In genomic region chr5:15674429-15675244, GRCm38 (mm10) we compare ENCODE assay signal across 14 mouse cellular contexts. TPM values are rescaled to one million over a fixed set of nuclear protein-coding genes. Genes with fewer than 3 reads are reported as not detected.
DNase-seq lines count a peak whose midpoint lies in the region; ATAC-seq and TF ChIP-seq lines count a peak whose summit lies in the region.
"Not testable (repeated sequence)": the region's sequence is repeated elsewhere in the genome, so short reads cannot be mapped to it uniquely, and the experiment has no call there.
"Had no signal": no experiment of that assay in that cellular context is flagged by ENCODE, and none has a peak within 500 bp of the region (broad histone marks: within the 10 kb centered on the region; RNA-seq: fewer than 3 reads in every experiment).

No protein-coding gene starts in this region.

- H3K9me3 ChIP-seq in embryonic facial prominence, embryonic 12.5 days, result peaks cover 25% of the 10 kb centered on the region
- peaks cover 24% of the 10 kb centered on the region for H3K9me3 ChIP-seq in forebrain, postnatal 0 days (ENCODE audit: low read length)
- peaks cover 22% of the 10 kb centered on the region for H3K9me3 ChIP-seq in hindbrain, embryonic 13.5 days
- not testable (repeated sequence) for H3K9me3 ChIP-seq in kidney, embryonic 14.5 days (ENCODE audit: control insufficient read depth, low read length); liver, embryonic 11.5 days (ENCODE audit: control insufficient read depth, low read length); neural tube, embryonic 14.5 days (ENCODE audit: control insufficient read depth, low read length)
- peaks cover 28% of the 10 kb centered on the region for H3K9me3 ChIP-seq in midbrain, embryonic 13.5 days

- WGBS in embryonic facial prominence, embryonic 12.5 days, result 87% methylated on average over 5 of the region's 8 CpGs
- WGBS in forebrain, postnatal 0 days, result 94% methylated on average over 5 of the region's 8 CpGs
- WGBS in hindbrain, embryonic 13.5 days, result 91% methylated on average over 5 of the region's 8 CpGs
- 91% methylated on average over 5 of the region's 8 CpGs for WGBS in kidney, embryonic 14.5 days
- 89% methylated on average over 5 of the region's 8 CpGs for WGBS in liver, embryonic 11.5 days
- 91% methylated on average over 5 of the region's 8 CpGs for WGBS in midbrain, embryonic 13.5 days
- 92% methylated on average over 5 of the region's 8 CpGs for WGBS in neural tube, embryonic 14.5 days

- not testable (repeated sequence) for H3K4me1 ChIP-seq in embryonic facial prominence, embryonic 12.5 days; forebrain, postnatal 0 days (ENCODE audit: insufficient read depth); hindbrain, embryonic 13.5 days (replicated peaks); kidney, embryonic 14.5 days (ENCODE audit: control insufficient read depth, insufficient read depth, low read length); liver, embryonic 11.5 days (replicated peaks; ENCODE audit: control insufficient read depth, insufficient read depth, low read length); midbrain, embryonic 13.5 days (replicated peaks); neural tube, embryonic 14.5 days (ENCODE audit: control insufficient read depth, insufficient read depth, low read length)

- H3K4me3 ChIP-seq in embryonic facial prominence, embryonic 12.5 days; forebrain, postnatal 0 days (ENCODE audit: low read depth, low read length); hindbrain, embryonic 13.5 days; kidney, embryonic 14.5 days (ENCODE audit: low read length); liver, embryonic 11.5 days (ENCODE audit: low read depth, low read length); midbrain, embryonic 13.5 days (replicated peaks); neural tube, embryonic 14.5 days (ENCODE audit: low read depth, low read length): not testable (repeated sequence)

- peak; percentile 84 for ATAC-seq in embryonic facial prominence, embryonic 12.5 days (ENCODE audit: insufficient number of reproducible peaks, insufficient read depth, low FRiP score, low TSS enrichment)
- ATAC-seq in forebrain, postnatal 0 days, result peak; percentile 36; the same call in 1 of the 2 replicates
- ATAC-seq in hindbrain, embryonic 13.5 days (ENCODE audit: low FRiP score), result peak; percentile 73
- ATAC-seq in kidney, embryonic 14.5 days (ENCODE audit: low FRiP score, low TSS enrichment), result peak; percentile 73; the same call in 1 of the 2 replicates
- peak; percentile 69 for ATAC-seq in liver, embryonic 11.5 days (replicated peaks; ENCODE audit: low FRiP score)
- ATAC-seq in midbrain, embryonic 13.5 days, result peak; percentile 84
- ATAC-seq in neural tube, embryonic 14.5 days (ENCODE audit: low read depth), result peak; percentile 61

- not testable (repeated sequence) for H3K36me3 ChIP-seq in embryonic facial prominence, embryonic 12.5 days; forebrain, postnatal 0 days (ENCODE audit: insufficient read depth); hindbrain, embryonic 13.5 days; kidney, embryonic 14.5 days (ENCODE audit: control insufficient read depth, insufficient read depth, low read length); liver, embryonic 11.5 days (ENCODE audit: control insufficient read depth, insufficient read depth, low read length); midbrain, embryonic 13.5 days; neural tube, embryonic 14.5 days (ENCODE audit: control insufficient read depth, insufficient read depth, low read length)

- H3K9ac ChIP-seq in embryonic facial prominence, embryonic 12.5 days; forebrain, postnatal 0 days; hindbrain, embryonic 13.5 days; kidney, embryonic 14.5 days (ENCODE audit: low read depth, low read length); liver, embryonic 11.5 days (ENCODE audit: low read depth, low read length); midbrain, embryonic 13.5 days (replicated peaks); neural tube, embryonic 14.5 days (replicated peaks; ENCODE audit: low read depth, low read length): not testable (repeated sequence)

- not testable (repeated sequence) for TF ChIP-seq CTCF in forebrain, postnatal 0 days (IDR thresholded peaks at IDR 0.05; ENCODE audit: low read depth)

- not testable (repeated sequence) for H3K4me2 ChIP-seq in embryonic facial prominence, embryonic 12.5 days (replicated peaks); forebrain, postnatal 0 days (ENCODE audit: low read depth); hindbrain, embryonic 13.5 days; kidney, embryonic 14.5 days (replicated peaks; ENCODE audit: low read depth, low read length); liver, embryonic 11.5 days; midbrain, embryonic 13.5 days (replicated peaks); neural tube, embryonic 14.5 days (ENCODE audit: low read depth, low read length)

- not testable (repeated sequence) for H3K27ac ChIP-seq in embryonic facial prominence, embryonic 12.5 days; forebrain, postnatal 0 days (ENCODE audit: low read depth, low read length); hindbrain, embryonic 13.5 days; kidney, embryonic 14.5 days (ENCODE audit: low read depth, low read length); liver, embryonic 11.5 days (ENCODE audit: low read depth, low read length); midbrain, embryonic 13.5 days; neural tube, embryonic 14.5 days (ENCODE audit: low read depth, low read length)

- DNase-seq in forebrain, postnatal 0 days; liver, embryonic 11.5 days (ENCODE audit: low spot score): not testable (repeated sequence)

- not testable (repeated sequence) for H3K27me3 ChIP-seq in embryonic facial prominence, embryonic 12.5 days; forebrain, postnatal 0 days (ENCODE audit: insufficient read depth, low read length); hindbrain, embryonic 13.5 days; kidney, embryonic 14.5 days (ENCODE audit: control insufficient read depth, insufficient read depth, low read length); liver, embryonic 11.5 days (replicated peaks; ENCODE audit: control insufficient read depth, insufficient read depth, low read length); midbrain, embryonic 13.5 days; neural tube, embryonic 14.5 days (ENCODE audit: control insufficient read depth, insufficient read depth, low read length)

RNA-seq across cellular contexts. Expression of gene 4930572O03Rik, which starts 17.8 kb away (rescaled TPM):
- polyA plus RNA-seq in embryonic facial prominence, embryonic 12.5 days (2016; fragmentation: Nextera tagmentation; extraction: Ambion mirVana), result not detected in 2 replicates
- not detected in 2 replicates for total RNA-seq in forebrain, postnatal 0 days (2014; rRNA removed)
- polyA plus RNA-seq in forebrain, postnatal 0 days (2015; fragmentation: Nextera tagmentation; extraction: Ambion mirVana), result not detected in 2 replicates
- polyA plus RNA-seq in hindbrain, embryonic 13.5 days (2015; fragmentation: Nextera tagmentation; extraction: Ambion mirVana), result not detected in 2 replicates
- polyA plus RNA-seq in kidney, embryonic 14.5 days (2014; fragmentation: Nextera tagmentation; extraction: Ambion mirVana), result not detected in 2 replicates
- not detected in 2 replicates for polyA plus RNA-seq in liver, embryonic 11.5 days (2014; fragmentation: Nextera tagmentation; extraction: Ambion mirVana)
- polyA plus RNA-seq in midbrain, embryonic 13.5 days (2015; fragmentation: Nextera tagmentation; extraction: Ambion mirVana), result not detected in 2 replicates
- not detected in 2 replicates for polyA plus RNA-seq in neural tube, embryonic 14.5 days (2014; fragmentation: Nextera tagmentation; extraction: Ambion mirVana)
- total RNA-seq: adrenal gland, postnatal 4 days; heart, postnatal 10 days; layer of hippocampus, postnatal 10 days; left cerebral cortex, postnatal 10 days had no signal
- polyA plus RNA-seq: gonadal fat pad, adult 2 months; inflammation-experienced regulatory T-cells, adult 6 months; liver, embryonic 14.5 days had no signal

RNA-seq across cellular contexts. Expression of gene Speer4c, which starts 39.4 kb away (rescaled TPM):
- polyA plus RNA-seq in embryonic facial prominence, embryonic 12.5 days (2016; fragmentation: Nextera tagmentation; extraction: Ambion mirVana), result not detected in 2 replicates
- total RNA-seq in forebrain, postnatal 0 days (2014; rRNA removed), result not detected in 2 replicates
- not detected in 2 replicates for polyA plus RNA-seq in forebrain, postnatal 0 days (2015; fragmentation: Nextera tagmentation; extraction: Ambion mirVana)
- polyA plus RNA-seq in hindbrain, embryonic 13.5 days (2015; fragmentation: Nextera tagmentation; extraction: Ambion mirVana), result not detected in 2 replicates
- not detected in 2 replicates for polyA plus RNA-seq in kidney, embryonic 14.5 days (2014; fragmentation: Nextera tagmentation; extraction: Ambion mirVana)
- polyA plus RNA-seq in liver, embryonic 11.5 days (2014; fragmentation: Nextera tagmentation; extraction: Ambion mirVana), result not detected in 2 replicates
- polyA plus RNA-seq in midbrain, embryonic 13.5 days (2015; fragmentation: Nextera tagmentation; extraction: Ambion mirVana), result not detected in 2 replicates
- not detected in 2 replicates for polyA plus RNA-seq in neural tube, embryonic 14.5 days (2014; fragmentation: Nextera tagmentation; extraction: Ambion mirVana)
- total RNA-seq: adrenal gland, postnatal 4 days; heart, postnatal 10 days; layer of hippocampus, postnatal 10 days; left cerebral cortex, postnatal 10 days had no signal
- polyA plus RNA-seq: gonadal fat pad, adult 2 months; inflammation-experienced regulatory T-cells, adult 6 months; liver, embryonic 14.5 days had no signal

RNA-seq across cellular contexts. Expression of gene Speer4d, which starts 55.8 kb away (rescaled TPM):
- polyA plus RNA-seq in embryonic facial prominence, embryonic 12.5 days (2016; fragmentation: Nextera tagmentation; extraction: Ambion mirVana), result not detected in 2 replicates
- total RNA-seq in forebrain, postnatal 0 days (2014; rRNA removed), result not detected in 2 replicates
- polyA plus RNA-seq in forebrain, postnatal 0 days (2015; fragmentation: Nextera tagmentation; extraction: Ambion mirVana), result not detected in 2 replicates
- not detected in 2 replicates for polyA plus RNA-seq in hindbrain, embryonic 13.5 days (2015; fragmentation: Nextera tagmentation; extraction: Ambion mirVana)
- not detected in 2 replicates for polyA plus RNA-seq in kidney, embryonic 14.5 days (2014; fragmentation: Nextera tagmentation; extraction: Ambion mirVana)
- not detected in 2 replicates for polyA plus RNA-seq in liver, embryonic 11.5 days (2014; fragmentation: Nextera tagmentation; extraction: Ambion mirVana)
- not detected in 2 replicates for polyA plus RNA-seq in midbrain, embryonic 13.5 days (2015; fragmentation: Nextera tagmentation; extraction: Ambion mirVana)
- not detected in 2 replicates for polyA plus RNA-seq in neural tube, embryonic 14.5 days (2014; fragmentation: Nextera tagmentation; extraction: Ambion mirVana)
- total RNA-seq: adrenal gland, postnatal 4 days; heart, postnatal 10 days; layer of hippocampus, postnatal 10 days; left cerebral cortex, postnatal 10 days had no signal
- polyA plus RNA-seq: gonadal fat pad, adult 2 months; inflammation-experienced regulatory T-cells, adult 6 months; liver, embryonic 14.5 days had no signal
